Mouse (Mus musculus) neural tube, embryonic 13.5 days (tissue): ENCODE measurements at regions not wholly inside any gene's neighbourhood (a gene's known extent, or its start where the extent isn't known, plus 50 kb on each side); places are given as distances from the start of the nearest gene placed in this dataset.

Experiments
- ATAC-seq: fragments of 200-750 bp; cut with Nextera tagmentation; 2 replicates; pipeline ENCODE4 v1.8.0; 2017; ENCODE audit warnings: low read depth, mild to moderate bottlenecking, moderate TSS enrichment, moderate library complexity
- H3K27ac ChIP-seq: fragments of 300-500 bp; sonication (generic); replicated peaks from 2 replicates; pipeline ENCODE4 v1.5.1; 2015; ENCODE audit warnings: moderate library complexity, mild to moderate bottlenecking, inconsistent platforms
- H3K27me3 ChIP-seq: fragments of 300-500 bp; sonication (generic); 2 replicates; pipeline ENCODE4 v1.6.1; 2015; ENCODE audit warnings: mild to moderate bottlenecking, inconsistent platforms
- H3K36me3 ChIP-seq: fragments of 300-500 bp; sonication (generic); 2 replicates; pipeline ENCODE4 v1.6.1; 2015; ENCODE audit warnings: mild to moderate bottlenecking, inconsistent platforms
- H3K4me1 ChIP-seq: fragments of 300-500 bp; sonication (generic); replicated peaks from 2 replicates; pipeline ENCODE4 v1.6.1; 2015; ENCODE audit warnings: inconsistent platforms
- H3K4me2 ChIP-seq: fragments of 300-500 bp; sonication (generic); 2 replicates; pipeline ENCODE4 v1.6.1; 2015; ENCODE audit warnings: inconsistent platforms, mild to moderate bottlenecking, moderate library complexity
- H3K4me3 ChIP-seq: fragments of 300-500 bp; sonication (generic); 2 replicates; pipeline ENCODE4 v1.5.1; 2015; ENCODE audit warnings: mild to moderate bottlenecking, inconsistent platforms
- H3K9ac ChIP-seq: fragments of 300-500 bp; sonication (generic); 2 replicates; pipeline ENCODE4 v1.6.1; 2015; ENCODE audit warnings: moderate library complexity, mild to moderate bottlenecking, inconsistent platforms
- H3K9me3 ChIP-seq: fragments of 300-500 bp; sonication (generic); 2 replicates; pipeline ENCODE4 v1.6.1; 2016; ENCODE audit warnings: inconsistent platforms
- WGBS: fragments of 180-500 bp; shearing (Covaris S2); methylation state at CpG from one replicate; pipeline ENCODE4 v1.1.7; 2015; 5-methylcytosine and 5-hydroxymethylcytosine counted together

- Histone ChIP-seq H3K36me3 (no peaks in the 10 kb centered on the region), H3K27ac (no peak overlapping the region), H3K4me3 (no peak overlapping the region), H3K4me2 (no peak overlapping the region), H3K4me1 (no peaks in the 10 kb centered on the region), H3K9me3 (no peaks in the 10 kb centered on the region), H3K27me3 (no peaks in the 10 kb centered on the region), H3K9ac (no peak overlapping the region)
- 87% methylated on average over 12 of the region's 12 CpGs for WGBS
- ATAC-seq, result no peak
Observed at GRCm38 (mm10) chr1:35848160-35848954, 219.8 kb upstream of the Hs6st1 start.

GRCm38 (mm10) chr1:35849406-35850190 is 218.6 kb upstream of the Hs6st1 start:
- no peak overlapping the region for H3K9ac ChIP-seq
- 82% methylated on average over 11 of the region's 11 CpGs for WGBS
- no peaks in the 10 kb centered on the region for H3K27me3 ChIP-seq
- H3K4me3 ChIP-seq, result no peak overlapping the region
- no peak for ATAC-seq
- H3K27ac ChIP-seq, result no peak overlapping the region; the same call in 1 of the 2 replicates
- H3K9me3 ChIP-seq, result no peaks in the 10 kb centered on the region
- H3K4me2 ChIP-seq, result no peak overlapping the region
- no peaks in the 10 kb centered on the region for H3K4me1 ChIP-seq
- no peaks in the 10 kb centered on the region for H3K36me3 ChIP-seq

- 90% methylated on average over 8 of the region's 8 CpGs for WGBS
- no peak overlapping the region for H3K4me2 ChIP-seq
Observed at GRCm38 (mm10) chr1:35850191-35850545, 218.0 kb upstream of the Hs6st1 start.

GRCm38 (mm10) chr1:35850566-35851085 is 217.6 kb upstream of the Hs6st1 start:
- Histone ChIP-seq H3K36me3 (no peaks in the 10 kb centered on the region), H3K4me1 (peaks cover 5% of the 10 kb centered on the region), H3K9me3 (no peaks in the 10 kb centered on the region), H3K4me3 (no peak overlapping the region), H3K9ac (no peak overlapping the region), H3K27me3 (no peaks in the 10 kb centered on the region), H3K27ac (no peak overlapping the region), H3K4me2 (no peak overlapping the region)
- ATAC-seq, result no peak
- 60% methylated on average over 9 of the region's 9 CpGs for WGBS

More at GRCm38 (mm10) chr1:35850191-35850545, 218.0 kb upstream of the Hs6st1 start:
- Histone ChIP-seq H3K36me3 (no peaks in the 10 kb centered on the region), H3K9ac (no peak overlapping the region), H3K4me3 (no peak overlapping the region), H3K9me3 (no peaks in the 10 kb centered on the region), H3K27me3 (no peaks in the 10 kb centered on the region), H3K27ac (no peak overlapping the region; the same call in 1 of the 2 replicates), H3K4me1 (peaks cover under 1% of the 10 kb centered on the region)
- no peak for ATAC-seq

GRCm38 (mm10) chr1:35851681-35852409 is 216.4 kb upstream of the Hs6st1 start:
- Histone ChIP-seq H3K9me3 (no peaks in the 10 kb centered on the region), H3K9ac (no peak overlapping the region), H3K27me3 (no peaks in the 10 kb centered on the region), H3K27ac (no peak overlapping the region), H3K36me3 (no peaks in the 10 kb centered on the region), H3K4me3 (no peak overlapping the region), H3K4me1 (peaks cover 15% of the 10 kb centered on the region), H3K4me2 (no peak overlapping the region)
- no peak for ATAC-seq
- WGBS, result 91% methylated on average over 4 of the region's 4 CpGs

GRCm38 (mm10) chr1:35853018-35853417 is 215.2 kb upstream of the Hs6st1 start:
- Histone ChIP-seq H3K36me3 (no peaks in the 10 kb centered on the region), H3K4me3 (no peak overlapping the region), H3K27me3 (no peaks in the 10 kb centered on the region), H3K9ac (no peak overlapping the region), H3K4me2 (no peak overlapping the region), H3K4me1 (peaks cover 15% of the 10 kb centered on the region), H3K27ac (no peak overlapping the region), H3K9me3 (no peaks in the 10 kb centered on the region)
- no peak for ATAC-seq
- 100% methylated on average over 1 of the region's 1 CpGs for WGBS

- WGBS, result 63% methylated on average over 4 of the region's 4 CpGs
- Histone ChIP-seq H3K4me2 (no peak overlapping the region), H3K27me3 (no peaks in the 10 kb centered on the region), H3K4me1 (peaks cover 15% of the 10 kb centered on the region), H3K9ac (no peak overlapping the region), H3K27ac (peak overlapping the region; percentile 20; the same call in 1 of the 2 replicates), H3K36me3 (no peaks in the 10 kb centered on the region), H3K9me3 (no peaks in the 10 kb centered on the region), H3K4me3 (no peak overlapping the region)
- ATAC-seq, result peak; percentile 60; the same call in 1 of the 2 replicates
Observed at GRCm38 (mm10) chr1:35855650-35856049, 212.6 kb upstream of the Hs6st1 start.

GRCm38 (mm10) chr1:35858342-35858741 is 209.9 kb upstream of the Hs6st1 start:
- H3K4me1 ChIP-seq, result peaks cover 15% of the 10 kb centered on the region
- H3K9ac ChIP-seq, result no peak overlapping the region
- no peaks in the 10 kb centered on the region for H3K36me3 ChIP-seq
- ATAC-seq, result no peak
- WGBS, result 83% methylated on average over 3 of the region's 3 CpGs
- H3K27ac ChIP-seq, result no peak overlapping the region
- H3K9me3 ChIP-seq, result no peaks in the 10 kb centered on the region
- H3K27me3 ChIP-seq, result no peaks in the 10 kb centered on the region
- no peak overlapping the region for H3K4me2 ChIP-seq
- H3K4me3 ChIP-seq, result no peak overlapping the region

- WGBS, result 94% methylated on average over 5 of the region's 5 CpGs
- H3K4me3 ChIP-seq, result no peak overlapping the region
- H3K9me3 ChIP-seq, result no peaks in the 10 kb centered on the region
- peaks cover 8% of the 10 kb centered on the region for H3K4me1 ChIP-seq
- H3K9ac ChIP-seq, result no peak overlapping the region
- no peak overlapping the region for H3K4me2 ChIP-seq
- H3K36me3 ChIP-seq, result no peaks in the 10 kb centered on the region
- H3K27ac ChIP-seq, result no peak overlapping the region
- no peak for ATAC-seq
- H3K27me3 ChIP-seq, result no peaks in the 10 kb centered on the region
Observed at GRCm38 (mm10) chr1:35860779-35861178, 207.4 kb upstream of the Hs6st1 start.

- no peak overlapping the region for H3K4me2 ChIP-seq
- no peaks in the 10 kb centered on the region for H3K27me3 ChIP-seq
- H3K9ac ChIP-seq, result no peak overlapping the region
- ATAC-seq, result no peak
- H3K36me3 ChIP-seq, result no peaks in the 10 kb centered on the region
- no peaks in the 10 kb centered on the region for H3K4me1 ChIP-seq
- no peak overlapping the region for H3K4me3 ChIP-seq
- H3K9me3 ChIP-seq, result no peaks in the 10 kb centered on the region
- H3K27ac ChIP-seq, result no peak overlapping the region
- WGBS, result 89% methylated on average over 5 of the region's 5 CpGs
Observed at GRCm38 (mm10) chr1:35862196-35862595, 206.0 kb upstream of the Hs6st1 start.

GRCm38 (mm10) chr1:35862661-35863060 is 205.5 kb upstream of the Hs6st1 start:
- Histone ChIP-seq H3K27me3 (no peaks in the 10 kb centered on the region), H3K4me1 (no peaks in the 10 kb centered on the region), H3K9ac (no peak overlapping the region), H3K4me3 (no peak overlapping the region), H3K27ac (no peak overlapping the region), H3K9me3 (no peaks in the 10 kb centered on the region), H3K4me2 (no peak overlapping the region), H3K36me3 (no peaks in the 10 kb centered on the region)
- 68% methylated on average over 2 of the region's 2 CpGs for WGBS
- ATAC-seq, result no peak

- ATAC-seq, result no peak
- H3K4me1 ChIP-seq, result peaks cover 1% of the 10 kb centered on the region
- no peaks in the 10 kb centered on the region for H3K36me3 ChIP-seq
- H3K27ac ChIP-seq, result no peak overlapping the region
- 84% methylated on average over 9 of the region's 9 CpGs for WGBS
- no peak overlapping the region for H3K4me2 ChIP-seq
- no peak overlapping the region for H3K9ac ChIP-seq
- H3K9me3 ChIP-seq, result no peaks in the 10 kb centered on the region
- no peaks in the 10 kb centered on the region for H3K27me3 ChIP-seq
- H3K4me3 ChIP-seq, result no peak overlapping the region
Observed at GRCm38 (mm10) chr1:35864246-35864645, 204.0 kb upstream of the Hs6st1 start.
